Mouse (Mus musculus) myocyte (in vitro differentiated cells): ENCODE data around the gene Hist1h2ag.

Experiments used
- CEBPB ChIP-seq: IDR thresholded peaks from 2 replicates; pipeline ENCODE4 v1.6.1; 2011; ENCODE audit warnings: mild to moderate bottlenecking, moderate library complexity; ENCODE audit not compliant: poor library complexity, insufficient read depth, severe bottlenecking
- E2F4 ChIP-seq: IDR thresholded peaks from one replicate; pipeline ENCODE4 v1.6.1; 2011; ENCODE audit warnings: mild to moderate bottlenecking, control low read depth, moderate library complexity; ENCODE audit not compliant: insufficient read depth
- MAX ChIP-seq: IDR thresholded peaks from one replicate; pipeline ENCODE4 v1.6.1; 2011; ENCODE audit warnings: low read depth, mild to moderate bottlenecking, control low read depth
- MYOD1 ChIP-seq, 3 experiments: IDR thresholded peaks; one replicate each; pipeline ENCODE4 v1.6.1; 2011; ENCODE audit warnings: control low read depth in 2 of 3, low read depth in 2 of 3, mild to moderate bottlenecking in 2 of 3, moderate library complexity in 1 of 3; ENCODE audit not compliant: insufficient read length in 2 of 3, control insufficient read depth in 1 of 3
- MYOG ChIP-seq, 3 experiments: IDR thresholded peaks; one replicate each; pipeline ENCODE4 v1.6.1; 2011; ENCODE audit warnings: control low read depth in 2 of 3, low read depth in 2 of 3, mild to moderate bottlenecking in 2 of 3; ENCODE audit not compliant: insufficient read length in 2 of 3, control insufficient read depth in 1 of 3, insufficient read depth in 1 of 3
- POLR2A ChIP-seq: IDR thresholded peaks from one replicate; pipeline ENCODE4 v1.6.1; 2011; ENCODE audit warnings: low read depth, mild to moderate bottlenecking, control low read depth, moderate library complexity; ENCODE audit not compliant: insufficient read length
- POLR2AphosphoS2 ChIP-seq: IDR thresholded peaks from one replicate; pipeline ENCODE4 v1.6.1; 2011; ENCODE audit warnings: low read depth, control low read depth; ENCODE audit not compliant: insufficient read length
- REST ChIP-seq: IDR thresholded peaks from one replicate; pipeline ENCODE4 v1.6.1; 2011; ENCODE audit warnings: mild to moderate bottlenecking, control low read depth, moderate library complexity; ENCODE audit not compliant: insufficient read depth, insufficient read length
- SRF ChIP-seq: IDR thresholded peaks from one replicate; pipeline ENCODE4 v1.6.1; 2011; ENCODE audit warnings: low read depth; ENCODE audit not compliant: control insufficient read depth, insufficient read length
- TCF12 ChIP-seq: IDR thresholded peaks from one replicate; pipeline ENCODE4 v1.6.1; 2011; ENCODE audit warnings: mild to moderate bottlenecking, control low read depth; ENCODE audit not compliant: poor library complexity, insufficient read depth, severe bottlenecking
- USF1 ChIP-seq: IDR thresholded peaks from one replicate; pipeline ENCODE4 v1.6.1; 2011; ENCODE audit warnings: low read depth, mild to moderate bottlenecking, control low read depth, moderate library complexity

DNA sequence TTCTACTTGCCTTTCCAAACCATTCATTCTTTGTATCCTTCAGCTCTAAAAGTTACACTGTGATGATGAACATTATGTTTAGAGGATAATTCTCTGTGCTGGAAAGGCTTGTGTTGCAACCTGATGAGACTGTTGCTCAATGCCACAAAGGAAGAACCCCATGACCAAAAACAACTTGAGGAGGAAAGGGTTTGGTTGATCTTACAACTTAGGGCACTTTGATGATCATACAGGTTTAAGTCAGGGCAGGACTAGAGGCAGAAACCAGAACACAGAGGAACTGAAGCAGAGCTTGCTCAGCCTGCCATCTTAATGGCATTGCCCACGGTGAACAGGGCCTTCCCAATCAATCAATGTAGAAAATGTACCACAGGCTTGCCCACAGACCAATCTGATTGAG lies 18.7 kb upstream of the Hist1h2ag start:
- TF ChIP-seq POLR2A (no peak), MAX (no peak), SRF (no peak), E2F4 (no peak), TCF12 (no peak), MYOD1 (IDR thresholded peaks at IDR 0.05; ENCODE audit: control insufficient read depth in 1 of 3, insufficient read length in 2 of 3, low read depth in 2 of 3) (no peak), USF1 (no peak), MYOG (IDR thresholded peaks at IDR 0.05; ENCODE audit: control insufficient read depth in 1 of 3, insufficient read depth in 1 of 3, insufficient read length in 2 of 3, low read depth in 2 of 3) (no peak), CEBPB (no peak), REST (no peak), POLR2AphosphoS2 (no peak)
